Mouse (Mus musculus): ENCODE measurements around the gene Vps4b. TPM values are rescaled to one million over a fixed set of nuclear protein-coding genes. Genes with fewer than 3 reads are reported as not detected.

Vps4b gene
- polyA plus RNA-seq, 1 experiment from 2014 or later: 74.8 TPM

DNA sequence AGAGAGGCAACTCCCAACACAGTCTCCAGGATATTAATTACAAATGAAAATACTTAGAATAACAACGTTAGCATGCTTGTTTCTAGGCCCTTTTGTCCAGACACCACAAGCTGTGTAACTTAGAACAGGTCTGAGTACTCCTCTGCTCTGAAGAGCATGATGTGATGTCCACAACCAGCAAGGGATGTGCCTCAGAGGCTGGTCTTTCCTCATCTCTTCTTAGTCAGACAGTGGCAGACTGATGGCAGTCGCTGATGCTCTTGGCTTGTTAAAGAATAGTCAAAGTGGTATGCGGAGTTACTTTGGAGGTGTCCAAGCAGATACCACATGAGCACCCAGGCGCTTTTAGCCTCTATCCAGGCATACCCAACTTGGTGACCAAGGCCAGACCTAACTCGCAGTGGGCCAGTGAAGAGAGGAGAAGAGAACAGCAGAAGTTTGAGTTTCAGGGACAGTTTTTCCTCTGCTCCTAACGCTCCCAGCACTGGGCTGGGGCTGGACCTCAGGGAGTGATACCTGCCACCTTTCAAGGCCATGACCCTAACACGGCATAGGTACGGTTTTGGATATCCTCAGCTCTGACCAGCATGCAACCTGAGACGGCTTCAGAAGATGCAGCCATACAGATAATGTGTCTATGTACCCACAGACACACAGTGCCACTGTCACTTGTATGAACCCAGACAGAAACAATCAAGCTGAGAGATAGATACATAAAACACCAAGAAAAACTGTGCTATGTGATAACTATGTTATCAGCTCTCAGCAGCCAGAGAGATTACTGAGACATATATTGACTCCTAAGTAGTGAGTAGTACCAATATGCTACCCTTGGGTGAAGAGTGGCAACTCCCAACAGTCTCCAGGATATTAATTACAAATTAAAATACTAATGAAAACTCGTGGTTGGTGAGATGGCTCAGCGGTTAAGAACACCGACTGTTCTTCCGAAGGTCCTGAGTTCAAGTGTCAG, 81.1 kb downstream of the Vps4b start:
- no peak overlapping the region for H3K9ac ChIP-seq (ENCODE audit: low read length)
- WGBS: 82% methylated on average over 13 of the region's 13 CpGs
- no peaks in the 10 kb centered on the region for H3K9me3 ChIP-seq (ENCODE audit: control insufficient read depth, low read length)
- H3K4me1 ChIP-seq (replicated peaks; ENCODE audit: control insufficient read depth, insufficient read depth, low read length): peaks cover 11% of the 10 kb centered on the region
- H3K36me3 ChIP-seq (ENCODE audit: control insufficient read depth, insufficient read depth, low read length): no peaks in the 10 kb centered on the region
- no peak overlapping the region for H3K4me2 ChIP-seq (ENCODE audit: low read length)
- no peaks in the 10 kb centered on the region for H3K27me3 ChIP-seq (replicated peaks; ENCODE audit: control insufficient read depth, insufficient read depth, low read length)
- ATAC-seq (replicated peaks; ENCODE audit: low FRiP score, low TSS enrichment, low read depth) (no peak), DNase-seq (ENCODE audit: low spot score) (no peak)
- H3K27ac ChIP-seq (ENCODE audit: low read depth): 0 out of 2 replicates have a peak overlapping the region, but pooled peaks have one; percentile 92
- H3K4me3 ChIP-seq (ENCODE audit: low read depth, low read length): no peak overlapping the region

DNA sequence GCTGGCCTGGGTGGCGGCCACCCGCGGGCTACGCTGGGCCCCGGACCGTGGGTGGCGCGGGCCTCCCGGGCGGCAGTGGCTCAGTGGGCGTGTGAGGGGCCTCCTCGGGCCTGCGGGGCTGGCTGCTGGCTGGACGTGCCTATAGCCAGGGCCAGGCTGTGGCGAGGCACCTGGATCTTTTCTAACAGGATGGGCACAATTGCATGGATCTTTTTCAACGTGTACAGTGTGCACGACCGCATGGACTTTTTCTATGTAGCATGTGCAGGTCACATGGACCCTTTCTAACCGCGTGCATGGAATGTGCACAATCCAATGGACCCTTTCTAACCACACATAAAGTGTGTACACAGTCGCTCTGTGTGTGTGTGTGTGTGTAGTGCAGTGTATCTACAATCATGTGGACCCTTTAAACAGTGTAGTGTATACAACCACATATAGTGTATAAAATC, 82.0 kb downstream of the Vps4b start:
- Histone ChIP-seq H3K27me3 (replicated peaks; ENCODE audit: control insufficient read depth, insufficient read depth, low read length) (no peaks in the 10 kb centered on the region), H3K9ac (ENCODE audit: low read length) (peak overlapping the region; percentile 83), H3K27ac (ENCODE audit: low read depth) (peak overlapping the region; percentile 92), H3K4me1 (replicated peaks; ENCODE audit: control insufficient read depth, insufficient read depth, low read length) (peaks cover 11% of the 10 kb centered on the region), H3K9me3 (ENCODE audit: control insufficient read depth, low read length) (no peaks in the 10 kb centered on the region), H3K4me3 (ENCODE audit: low read depth, low read length) (peak overlapping the region; percentile 54), H3K4me2 (ENCODE audit: low read length) (peak overlapping the region; percentile 94), H3K36me3 (ENCODE audit: control insufficient read depth, insufficient read depth, low read length) (no peaks in the 10 kb centered on the region)
- 4% methylated on average over 21 of the region's 21 CpGs for WGBS
- ATAC-seq (replicated peaks; ENCODE audit: low FRiP score, low TSS enrichment, low read depth) (peak; percentile 83), DNase-seq (ENCODE audit: low spot score) (peak; percentile 81)

Other genes with a start within 250 kb of the Vps4b start
- 13.4 and 15.5 TPM in 2 replicates for gene Bcl2, start 82.5 kb downstream of the Vps4b start, polyA plus RNA-seq (2014; fragmentation: Nextera tagmentation; extraction: Ambion mirVana)
- gene Kdsr, start 37.0 kb downstream of the Vps4b start, polyA plus RNA-seq (2014; fragmentation: Nextera tagmentation; extraction: Ambion mirVana): 13.5 and 15.0 TPM in 2 replicates
- gene Serpinb5, start 64.4 kb upstream of the Vps4b start, polyA plus RNA-seq (2014; fragmentation: Nextera tagmentation; extraction: Ambion mirVana): 0.27 TPM in 1 of 2 replicates, not detected in the other
- gene Serpinb12, start 137.7 kb upstream of the Vps4b start, polyA plus RNA-seq (2014; fragmentation: Nextera tagmentation; extraction: Ambion mirVana): not detected in 2 replicates
- not detected in 2 replicates for gene Serpinb13, start 184.3 kb upstream of the Vps4b start, polyA plus RNA-seq (2014; fragmentation: Nextera tagmentation; extraction: Ambion mirVana)